Mouse (Mus musculus): ENCODE measurements around the gene Olfr381. TPM values are rescaled to one million over a fixed set of nuclear protein-coding genes. Genes with fewer than 3 reads are reported as not detected.
"Not testable (repeated sequence)": the region's sequence is repeated elsewhere in the genome, so short reads cannot be mapped to it uniquely, and the experiment has no call there.

The Olfr381 gene
- not detected for total RNA-seq (2021)

DNA sequence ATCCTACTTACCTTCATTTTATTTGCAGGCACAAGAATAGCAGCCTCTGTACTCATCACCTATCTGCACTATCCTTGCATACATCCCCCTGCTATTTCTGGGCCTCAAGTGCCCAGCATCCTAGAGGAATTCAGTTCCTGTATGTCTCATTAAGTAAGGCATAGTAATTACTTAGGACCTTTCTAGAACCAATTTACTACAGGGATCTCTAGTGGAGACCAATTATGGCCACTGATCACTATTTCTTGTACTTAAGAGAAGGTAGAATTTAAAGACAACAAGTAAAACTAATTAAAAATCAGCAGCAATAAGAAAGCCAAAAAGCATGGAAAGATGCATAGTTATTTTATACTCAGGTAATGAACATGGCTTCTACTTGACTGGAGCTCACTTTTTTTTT is at the start of gene Olfr381:
Gene Olfr381 (minus strand): TSS at position 101 of the 400 bp plus-strand sequence.
- no peak for DNase-seq (ENCODE audit: low spot score in 2 of 2)
- intact Hi-C loops (cut with DNase I): no loop called here

DNA sequence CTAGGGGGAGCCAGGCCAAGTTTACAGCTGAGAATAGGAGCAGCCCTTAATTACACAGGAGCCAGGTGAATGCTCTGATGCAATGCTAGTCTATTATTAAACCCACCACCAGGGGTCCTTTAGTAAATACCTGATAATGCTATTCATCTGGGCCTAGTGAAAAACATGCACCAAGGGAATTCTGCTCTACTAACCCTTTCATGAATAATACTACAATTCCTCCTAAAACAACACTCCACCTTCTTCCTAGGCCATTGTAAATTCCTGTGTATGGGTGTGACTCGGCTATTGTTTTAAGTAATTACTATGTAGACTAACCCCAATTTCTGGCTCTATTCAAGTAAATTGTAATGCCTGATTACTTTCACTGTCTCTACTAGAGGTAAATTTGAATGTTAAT is 37.6 kb upstream of the Olfr381 start:
- intact Hi-C loops (cut with DNase I); DNase-seq (ENCODE audit: low spot score in 2 of 2): not testable (repeated sequence)

DNA sequence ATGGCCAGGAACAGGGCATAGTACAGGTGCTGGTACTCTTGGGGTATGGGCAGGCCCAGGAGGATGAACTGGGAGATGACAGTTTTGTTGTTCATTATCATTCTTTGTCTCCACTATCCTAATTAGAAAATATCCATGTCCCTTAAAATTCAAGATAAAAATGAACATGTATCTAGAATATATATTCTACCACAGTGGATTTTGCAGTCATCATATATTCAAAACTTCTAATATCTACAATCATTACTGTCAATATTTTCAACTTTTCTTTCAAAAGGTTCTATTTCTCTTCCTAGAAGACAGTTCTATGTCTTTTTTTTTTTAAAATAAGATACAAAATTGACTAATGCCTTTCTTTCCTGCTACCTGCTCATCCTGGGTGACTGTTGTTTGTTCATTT is 25.7 kb upstream of the Olfr381 start, which contains the start of gene Olfr382:
Gene Olfr382 (minus strand): TSS at position 101 of the 400 bp plus-strand sequence.
- no peak for DNase-seq (ENCODE audit: low spot score in 2 of 2)
- intact Hi-C loops (cut with DNase I): no loop called here

DNA sequence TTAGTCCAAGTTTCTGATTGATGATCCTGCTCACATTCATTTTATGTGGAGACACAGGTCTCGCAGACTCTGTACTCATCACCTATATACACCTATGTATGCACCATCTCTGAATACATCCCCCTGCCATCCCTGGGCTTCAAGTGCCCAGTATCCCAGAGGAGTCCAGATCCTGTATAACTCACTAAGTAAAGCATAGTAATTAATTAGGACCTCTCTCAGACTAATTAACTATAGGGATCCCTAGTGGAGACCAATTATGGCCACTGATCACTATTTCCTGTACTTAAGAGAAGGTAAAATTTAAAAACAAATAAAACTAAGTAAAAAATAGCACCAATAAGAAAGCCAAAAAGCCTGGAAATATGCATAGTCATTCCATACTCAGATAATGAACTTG is 34.0 kb downstream of the Olfr381 start, which contains the start of gene Olfr380:
Gene Olfr380 (minus strand): TSS at position 101 of the 400 bp plus-strand sequence.
- intact Hi-C loops (cut with DNase I): no loop called here

More for the DNA sequence above, 34.0 kb downstream of the Olfr381 start, which contains the start of gene Olfr380:
- DNase-seq (ENCODE audit: low spot score in 2 of 2): no peak

Other genes with a start within 250 kb of the Olfr381 start
- under 1 TPM; 0.25 to 0.48 TPM for gene Trpv3, start 224.2 kb downstream of the Olfr381 start, total RNA-seq (2021)
- gene Aspa, start 162.0 kb downstream of the Olfr381 start, total RNA-seq (2021): 10 to 100 TPM in 1 of 2 experiments, 1 to 10 TPM in 1; 8.6 to 12.9 TPM
- gene Gm49340, start 161.9 kb downstream of the Olfr381 start, total RNA-seq (2021): not detected
- not detected for gene Spata22, start 161.9 kb downstream of the Olfr381 start, total RNA-seq (2021)
- gene Olfr20, start 140.8 kb downstream of the Olfr381 start, total RNA-seq (2021): not detected
- gene Olfr376, start 120.4 kb downstream of the Olfr381 start, total RNA-seq (2021): not detected
- gene Olfr1, start 92.0 kb downstream of the Olfr381 start, total RNA-seq (2021): not detected
- not detected for gene Olfr378, start 63.1 kb downstream of the Olfr381 start, total RNA-seq (2021)
- not detected for gene Olfr380, start 34.1 kb downstream of the Olfr381 start, total RNA-seq (2021)
- gene Olfr382, start 25.6 kb upstream of the Olfr381 start, total RNA-seq (2021): not detected
- gene Olfr385, start 101.4 kb upstream of the Olfr381 start, total RNA-seq (2021): not detected
- gene Olfr384, start 107.0 kb upstream of the Olfr381 start, total RNA-seq (2021): not detected
- not detected for gene Zfp735, start 197.2 kb upstream of the Olfr381 start, total RNA-seq (2021)